Mouse (Mus musculus) brain, embryonic 14.5 days (tissue): ENCODE data around the gene Rxra.

Experiments used
- CTCF ChIP-seq: fragments of 200-500 bp; IDR thresholded peaks from 2 replicates; pipeline ENCODE4 v1.5.1; 2012; ENCODE audit warnings: inconsistent platforms, mild to moderate bottlenecking, moderate library complexity, borderline replicate concordance; ENCODE audit not compliant: insufficient read depth, insufficient read length; ENCODE audit errors: extremely low read depth
- POLR2A ChIP-seq: fragments of 200-500 bp; IDR thresholded peaks from 2 replicates; pipeline ENCODE4 v1.6.1; 2012; ENCODE audit warnings: mild to moderate bottlenecking, inconsistent platforms, borderline replicate concordance; ENCODE audit not compliant: poor library complexity, insufficient read depth, insufficient read length, severe bottlenecking; ENCODE audit errors: extremely low read depth

DNA sequence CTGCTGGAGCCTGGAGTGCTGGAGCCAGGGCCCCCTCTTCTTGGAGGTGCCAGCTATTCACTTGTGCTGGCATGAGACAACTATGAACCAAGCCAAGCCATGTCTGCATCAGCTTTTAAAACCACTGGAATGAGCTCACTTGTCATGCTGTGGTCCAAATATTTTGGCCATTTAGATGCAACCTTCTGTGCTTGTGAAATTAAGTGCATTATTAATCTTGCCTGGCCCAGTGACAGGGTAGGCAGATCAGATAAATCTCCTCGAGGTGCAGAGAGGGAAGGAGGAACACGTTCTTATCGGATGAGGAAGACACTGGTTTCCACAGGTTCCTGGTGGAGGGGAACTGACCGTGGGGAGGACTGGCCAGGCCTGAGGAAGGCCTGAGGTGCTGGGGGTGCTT is 8.6 kb upstream of the Rxra start:
- TF ChIP-seq CTCF (no peak), POLR2A (no peak)
